Mouse (Mus musculus) erythroblast, embryonic 14.5 days (primary cell): ENCODE measurements around the gene Rps15.

ENCODE experiments used
- GATA1 ChIP-seq: IDR thresholded peaks from 2 replicates; pipeline ENCODE4 v1.6.1; 2012; ENCODE audit warnings: low read length, inconsistent platforms, mixed read lengths
- TAL1 ChIP-seq: IDR thresholded peaks from 3 replicates; pipeline ENCODE4 v1.6.1; 2012; ENCODE audit warnings: low read length, inconsistent platforms, mixed read lengths

DNA sequence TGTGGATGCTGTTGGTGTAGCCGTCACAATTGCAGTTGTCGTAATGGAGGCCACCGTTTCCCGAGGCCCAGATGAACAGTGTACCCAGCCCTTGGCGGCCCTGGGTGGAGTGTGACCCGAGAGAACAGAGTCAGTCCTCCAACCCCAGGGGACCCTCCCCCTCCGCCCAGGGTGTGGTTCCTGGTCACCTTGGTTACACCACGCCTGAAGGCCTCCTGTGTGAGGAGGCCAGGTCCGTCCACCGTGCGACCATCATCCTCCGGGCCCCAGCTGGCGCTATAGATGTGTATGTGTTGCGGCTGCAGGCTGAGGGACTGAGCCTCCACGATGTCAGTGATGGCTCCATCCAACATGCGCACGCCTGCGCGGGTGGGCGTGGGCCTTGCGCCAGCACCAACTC lies 32.8 kb downstream of the Rps15 start:
- TF ChIP-seq GATA1 (no peak), TAL1 (no peak)
